Mouse (Mus musculus): ENCODE data around the gene Snf8. TPM values are rescaled to one million over a fixed set of nuclear protein-coding genes. Genes with fewer than 3 reads are reported as not detected.
A peak's percentile ranks its signal among the peaks of the same experiment; 100 is the strongest.

Snf8 gene
- polyA plus RNA-seq, 1 experiment from 2014 or later = 141 TPM

DNA sequence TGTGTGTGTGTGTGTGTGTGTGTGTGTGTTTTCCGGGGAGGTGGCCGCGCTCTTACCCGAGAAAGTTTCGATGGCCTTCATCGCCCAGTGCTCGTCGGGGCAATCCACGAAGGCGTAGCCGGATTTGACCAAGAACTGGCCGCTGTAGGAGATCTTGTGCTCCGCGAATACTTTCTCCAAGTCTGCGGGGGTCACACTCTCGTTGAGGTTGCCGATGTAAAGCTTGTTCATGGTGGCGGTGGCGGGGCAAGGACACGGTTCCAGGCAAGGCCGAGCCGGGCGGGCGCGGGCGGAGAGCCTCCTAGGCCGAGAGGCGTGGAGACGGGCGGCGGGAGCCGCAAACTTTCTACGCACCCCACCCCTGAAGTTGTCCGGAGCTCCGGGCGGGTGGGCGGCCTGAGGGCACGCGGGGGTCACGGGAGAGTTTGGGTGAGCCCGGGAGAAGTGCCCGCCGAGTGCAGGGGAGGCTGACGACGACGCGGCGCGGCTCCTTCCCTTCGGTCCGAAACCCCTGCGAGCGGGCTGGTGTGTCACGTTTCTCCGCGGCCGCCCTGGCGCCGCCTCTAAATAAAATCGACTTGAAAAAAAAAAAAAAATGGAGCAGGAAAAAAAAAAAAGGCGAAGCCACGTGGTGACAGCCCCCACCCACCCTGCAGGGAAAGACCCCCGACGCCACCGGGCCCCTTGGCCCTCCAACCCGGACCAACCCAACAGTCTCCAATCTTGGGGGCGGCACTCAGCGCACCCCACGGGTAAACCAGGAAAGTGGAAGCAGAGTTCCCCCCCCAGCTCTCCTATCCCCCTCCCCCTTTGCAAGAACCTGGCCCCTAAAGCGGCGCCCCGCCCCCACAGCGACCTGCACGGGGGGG, 29.0 kb upstream of the Snf8 start, which contains the start of gene Igf2bp1:
Igf2bp1 (minus strand) TSS at position 538 of the 869 bp plus-strand sequence.
- no peaks in the 10 kb centered on the region for H3K9me3 ChIP-seq
- WGBS = under 1% methylated on average over 66 of the region's 74 CpGs
- H3K4me2 ChIP-seq = peak within 1 kb of the TSS; percentile 77
- H3K27me3 ChIP-seq = no peaks in the 10 kb centered on the region
- peak within 1 kb of the TSS; percentile 95 for H3K27ac ChIP-seq
- ATAC-seq (ENCODE audit: low FRiP score) = peak; percentile 62
- H3K4me1 ChIP-seq (replicated peaks) = peaks cover 27% of the 10 kb centered on the region
- H3K9ac ChIP-seq = peak within 1 kb of the TSS; percentile 88
- peak within 1 kb of the TSS; percentile 78 for H3K4me3 ChIP-seq
- no peaks in the 10 kb centered on the region for H3K36me3 ChIP-seq

DNA sequence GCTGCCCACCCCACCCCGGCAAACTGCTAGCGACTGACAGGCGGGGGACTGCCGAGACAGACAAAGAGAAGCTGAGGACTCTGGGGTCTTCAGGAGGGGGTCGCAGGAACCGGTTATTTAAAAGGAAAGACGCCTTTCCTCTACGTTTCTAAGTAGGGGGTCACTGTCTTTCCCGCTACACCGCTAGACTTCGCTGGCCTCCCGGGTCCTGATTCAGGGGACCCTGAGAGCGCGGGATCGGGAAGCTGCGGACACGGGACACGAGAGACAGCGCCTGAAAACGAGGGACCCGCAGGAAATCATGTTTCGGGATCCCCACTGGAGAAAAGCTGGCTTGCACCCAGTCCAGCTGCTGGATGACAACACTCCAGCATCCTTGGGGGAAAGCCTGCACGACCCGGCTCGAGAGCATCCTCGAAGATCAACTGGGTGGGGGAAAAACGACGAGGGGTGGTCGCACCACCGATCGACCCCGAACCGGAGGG, 28.3 kb upstream of the Snf8 start:
- Histone ChIP-seq H3K9ac (peak overlapping the region; percentile 88), H3K27ac (peak overlapping the region; percentile 95), H3K4me3 (peak overlapping the region; percentile 78), H3K4me2 (peak overlapping the region; percentile 77), H3K9me3 (no peaks in the 10 kb centered on the region), H3K4me1 (replicated peaks) (peaks cover 26% of the 10 kb centered on the region), H3K36me3 (no peaks in the 10 kb centered on the region), H3K27me3 (no peaks in the 10 kb centered on the region)
- peak; percentile 52; the same call in 1 of the 2 replicates for ATAC-seq (ENCODE audit: low FRiP score)
- WGBS = under 1% methylated on average over 33 of the region's 33 CpGs

DNA sequence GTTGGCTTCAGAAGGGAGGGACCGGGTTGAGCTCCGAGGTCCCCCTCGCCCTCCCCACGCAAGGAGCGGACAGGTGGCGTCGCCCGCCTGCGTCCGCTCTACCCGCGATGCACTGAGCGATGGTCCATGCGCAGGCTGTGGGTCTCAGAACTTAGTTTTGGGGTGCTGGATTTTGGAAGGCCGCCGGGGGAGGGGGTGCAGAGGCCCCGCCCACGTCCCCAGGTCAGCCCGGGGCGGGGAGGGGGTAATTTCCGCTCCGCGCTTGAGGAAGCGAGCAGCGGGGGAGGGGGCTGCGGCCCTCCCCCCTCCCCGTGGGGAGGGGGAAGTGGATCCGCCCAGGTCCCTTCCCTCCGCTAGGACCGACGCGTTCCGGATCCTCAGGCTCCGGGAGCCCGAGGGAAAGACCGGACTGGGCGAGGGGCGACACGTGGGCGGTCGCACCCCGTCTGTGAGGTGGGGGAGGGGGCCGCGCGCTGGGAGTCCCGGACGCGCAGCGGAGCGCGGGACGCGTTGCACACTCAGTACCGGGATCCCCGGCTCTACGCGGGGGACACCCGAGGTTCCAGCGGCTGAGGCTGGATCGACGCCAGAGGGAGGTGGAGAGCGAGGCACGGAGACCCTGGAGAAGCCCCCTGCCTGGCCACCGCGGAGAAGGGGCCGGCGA, 27.7 kb upstream of the Snf8 start:
- WGBS = under 1% methylated on average over 58 of the region's 67 CpGs
- ATAC-seq (ENCODE audit: low FRiP score) = peak; percentile 86

GRCm38 (mm10) chr11:96007516-96008235, 27.0 kb upstream of the Snf8 start:
- WGBS = under 1% methylated on average over 33 of the region's 33 CpGs
- ATAC-seq (ENCODE audit: low FRiP score) = 0 out of 2 replicates have a peak, but pooled peaks have one; percentile 33
- Histone ChIP-seq H3K36me3 (no peaks in the 10 kb centered on the region), H3K9ac (peak overlapping the region; percentile 88), H3K27me3 (no peaks in the 10 kb centered on the region), H3K27ac (peak overlapping the region; percentile 95), H3K4me1 (replicated peaks) (peaks cover 13% of the 10 kb centered on the region), H3K4me2 (peak overlapping the region; percentile 77), H3K9me3 (no peaks in the 10 kb centered on the region), H3K4me3 (peak overlapping the region; percentile 78)

More for the DNA sequence above, 27.7 kb upstream of the Snf8 start:
- H3K27ac ChIP-seq = peak overlapping the region; percentile 95
- H3K36me3 ChIP-seq = no peaks in the 10 kb centered on the region
- peaks cover 20% of the 10 kb centered on the region for H3K4me1 ChIP-seq (replicated peaks)
- H3K4me2 ChIP-seq = peak overlapping the region; percentile 77
- peak overlapping the region; percentile 78 for H3K4me3 ChIP-seq
- H3K27me3 ChIP-seq = no peaks in the 10 kb centered on the region
- H3K9ac ChIP-seq = peak overlapping the region; percentile 88
- no peaks in the 10 kb centered on the region for H3K9me3 ChIP-seq

DNA sequence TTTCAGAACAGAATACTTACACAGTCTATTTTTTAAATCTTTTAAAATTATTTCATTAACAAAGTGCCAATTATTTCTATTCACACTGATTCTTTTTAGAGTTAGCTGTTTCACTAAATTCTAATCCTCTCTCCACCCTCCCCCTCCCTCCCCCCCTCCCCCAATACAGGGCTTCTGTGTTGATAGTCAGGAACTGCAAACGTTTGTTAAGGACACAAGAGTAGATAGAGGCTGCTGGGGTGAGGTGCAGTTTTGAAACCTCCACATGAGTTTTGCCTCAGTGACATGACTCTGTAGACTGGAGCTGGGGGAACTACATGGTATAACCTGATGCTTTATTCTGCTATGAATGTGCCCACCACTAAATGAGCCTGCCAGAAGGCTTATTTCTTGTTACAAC, 25.9 kb upstream of the Snf8 start:
- H3K4me2 ChIP-seq = no peak overlapping the region
- ATAC-seq (ENCODE audit: low FRiP score) = no peak
- no peak overlapping the region for H3K9ac ChIP-seq
- no peaks in the 10 kb centered on the region for H3K9me3 ChIP-seq
- no peak overlapping the region for H3K27ac ChIP-seq
- WGBS = 4% methylated on average over 1 of the region's 1 CpGs
- H3K4me1 ChIP-seq (replicated peaks) = peaks cover 4% of the 10 kb centered on the region; the same call in 1 of the 2 replicates
- H3K4me3 ChIP-seq = no peak overlapping the region
- no peaks in the 10 kb centered on the region for H3K36me3 ChIP-seq
- no peaks in the 10 kb centered on the region for H3K27me3 ChIP-seq

DNA sequence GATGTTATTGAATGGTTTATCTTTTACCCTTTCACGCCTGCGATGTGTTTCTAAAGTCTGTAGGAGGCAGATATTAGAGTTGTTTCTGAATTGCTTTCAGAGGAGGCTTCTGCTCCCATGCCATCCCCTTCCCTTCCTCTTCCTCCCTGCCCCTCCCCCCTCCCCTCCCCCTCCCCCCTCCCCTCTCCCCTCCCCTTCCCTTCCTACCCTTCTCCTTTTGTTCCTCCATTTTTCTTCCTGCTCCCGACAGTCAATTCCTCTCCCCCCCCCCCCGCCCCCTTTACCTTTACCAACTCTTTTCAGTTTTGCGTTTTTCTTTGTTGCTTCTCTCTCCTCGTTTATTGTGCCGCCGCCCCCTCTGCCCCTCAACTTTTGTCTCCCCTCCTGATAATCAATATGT, 22.7 kb upstream of the Snf8 start:
- no peak overlapping the region for H3K27ac ChIP-seq
- no peak for ATAC-seq (ENCODE audit: low FRiP score)
- no peak overlapping the region for H3K4me3 ChIP-seq
- H3K36me3 ChIP-seq = no peaks in the 10 kb centered on the region
- H3K4me1 ChIP-seq (replicated peaks) = no peaks in the 10 kb centered on the region; the same call in 1 of the 2 replicates
- H3K27me3 ChIP-seq = no peaks in the 10 kb centered on the region
- H3K9ac ChIP-seq = no peak overlapping the region
- no peaks in the 10 kb centered on the region for H3K9me3 ChIP-seq
- 2% methylated on average over 4 of the region's 8 CpGs for WGBS
- no peak overlapping the region for H3K4me2 ChIP-seq

- 60% methylated on average over 5 of the region's 5 CpGs for WGBS
- no peaks in the 10 kb centered on the region for H3K36me3 ChIP-seq
- no peak overlapping the region for H3K4me3 ChIP-seq
- no peak overlapping the region for H3K4me2 ChIP-seq
- ATAC-seq (ENCODE audit: low FRiP score) = no peak
- no peak overlapping the region for H3K9ac ChIP-seq
- H3K9me3 ChIP-seq = no peaks in the 10 kb centered on the region
- H3K27ac ChIP-seq = no peak overlapping the region
- H3K27me3 ChIP-seq = no peaks in the 10 kb centered on the region
- no peaks in the 10 kb centered on the region for H3K4me1 ChIP-seq (replicated peaks)
Measured at GRCm38 (mm10) chr11:96015421-96015820, 19.3 kb upstream of the Snf8 start.

GRCm38 (mm10) chr11:96017941-96018351, 16.7 kb upstream of the Snf8 start:
- Histone ChIP-seq H3K27me3 (no peaks in the 10 kb centered on the region), H3K27ac (no peak overlapping the region), H3K4me2 (no peak overlapping the region), H3K4me1 (replicated peaks) (no peaks in the 10 kb centered on the region), H3K9ac (no peak overlapping the region), H3K4me3 (no peak overlapping the region), H3K9me3 (no peaks in the 10 kb centered on the region), H3K36me3 (no peaks in the 10 kb centered on the region)
- no peak for ATAC-seq (ENCODE audit: low FRiP score)
- WGBS = 22% methylated on average over 9 of the region's 9 CpGs

DNA sequence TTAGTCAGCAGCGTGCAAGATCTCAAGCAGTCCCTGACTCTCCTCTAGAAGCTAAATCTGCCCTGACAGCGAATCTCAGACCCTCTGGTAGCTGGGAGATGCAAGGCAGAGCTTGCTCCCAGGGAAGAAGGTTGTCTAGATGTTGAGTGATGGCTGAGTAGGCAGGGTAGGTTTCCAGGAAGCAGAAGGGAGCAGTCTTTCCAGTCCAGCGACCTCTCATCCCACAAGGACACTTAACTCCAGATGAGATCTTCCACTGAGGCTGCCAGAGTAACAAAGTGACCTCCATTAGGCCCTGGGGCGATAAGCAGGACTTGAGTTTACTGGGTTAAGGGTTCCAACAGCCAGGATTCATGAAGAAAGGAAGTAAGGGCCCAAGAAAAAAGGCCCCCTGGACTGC, 14.1 kb upstream of the Snf8 start:
- no peaks in the 10 kb centered on the region for H3K36me3 ChIP-seq
- H3K4me3 ChIP-seq = no peak overlapping the region
- H3K9ac ChIP-seq = no peak overlapping the region
- WGBS = 76% methylated on average over 4 of the region's 4 CpGs
- no peaks in the 10 kb centered on the region for H3K4me1 ChIP-seq (replicated peaks)
- no peaks in the 10 kb centered on the region for H3K9me3 ChIP-seq
- H3K4me2 ChIP-seq = no peak overlapping the region
- H3K27me3 ChIP-seq = no peaks in the 10 kb centered on the region
- H3K27ac ChIP-seq = no peak overlapping the region
- no peak for ATAC-seq (ENCODE audit: low FRiP score)

GRCm38 (mm10) chr11:96028130-96028529, 6.6 kb upstream of the Snf8 start:
- H3K4me3 ChIP-seq = no peak overlapping the region
- H3K9ac ChIP-seq = no peak overlapping the region
- H3K27ac ChIP-seq = no peak overlapping the region
- H3K9me3 ChIP-seq = no peaks in the 10 kb centered on the region
- H3K36me3 ChIP-seq = no peaks in the 10 kb centered on the region
- no peaks in the 10 kb centered on the region for H3K4me1 ChIP-seq (replicated peaks)
- H3K27me3 ChIP-seq = peaks cover 32% of the 10 kb centered on the region
- no peak for ATAC-seq (ENCODE audit: low FRiP score)
- WGBS = 61% methylated on average over 5 of the region's 5 CpGs
- no peak overlapping the region for H3K4me2 ChIP-seq

DNA sequence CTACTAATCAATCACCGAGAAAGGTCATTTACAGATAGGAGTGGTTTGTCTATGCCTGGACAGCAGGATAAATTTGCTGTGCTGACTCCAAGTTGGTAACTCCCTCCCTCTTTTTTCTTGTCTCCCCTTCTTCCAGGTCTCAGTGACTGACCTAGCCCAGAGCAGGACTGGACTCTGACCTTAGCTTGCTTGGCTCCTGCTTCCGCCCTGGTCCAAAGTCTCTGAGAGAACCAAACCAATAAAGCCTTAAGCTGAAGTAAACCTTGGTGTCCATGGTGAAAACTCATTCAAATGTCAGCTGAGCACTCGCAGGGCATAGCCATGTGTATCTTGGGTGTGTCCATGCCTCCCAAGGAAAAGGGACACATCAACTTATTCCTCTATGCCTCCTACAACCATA, 4.1 kb upstream of the Snf8 start:
- H3K4me3 ChIP-seq = no peak overlapping the region
- H3K36me3 ChIP-seq = no peaks in the 10 kb centered on the region
- no peak overlapping the region for H3K27ac ChIP-seq
- H3K27me3 ChIP-seq = peaks cover 32% of the 10 kb centered on the region
- WGBS = 88% methylated on average over 3 of the region's 3 CpGs
- no peaks in the 10 kb centered on the region for H3K9me3 ChIP-seq
- no peak overlapping the region for H3K9ac ChIP-seq
- ATAC-seq (ENCODE audit: low FRiP score) = no peak
- no peak overlapping the region for H3K4me2 ChIP-seq
- H3K4me1 ChIP-seq (replicated peaks) = peaks cover 9% of the 10 kb centered on the region

- peaks cover 20% of the 10 kb centered on the region for H3K4me1 ChIP-seq (replicated peaks)
- no peak for ATAC-seq (ENCODE audit: low FRiP score)
- H3K36me3 ChIP-seq = peaks cover 3% of the 10 kb centered on the region; the same call in 1 of the 2 replicates
- 82% methylated on average over 2 of the region's 2 CpGs for WGBS
- no peak overlapping the region for H3K27ac ChIP-seq
- no peak overlapping the region for H3K4me3 ChIP-seq
- H3K9me3 ChIP-seq = no peaks in the 10 kb centered on the region
- H3K4me2 ChIP-seq = no peak overlapping the region
- peaks cover 28% of the 10 kb centered on the region for H3K27me3 ChIP-seq
- no peak overlapping the region for H3K9ac ChIP-seq
Measured at GRCm38 (mm10) chr11:96031701-96032100, 3.0 kb upstream of the Snf8 start.
